Mouse (Mus musculus): Measurements from ENCODE around the gene B3gat3. TPM values are rescaled to one million over a fixed set of nuclear protein-coding genes. Genes with fewer than 3 reads are reported as not detected.

The B3gat3 gene
- total RNA-seq, 2 experiments from 2014 or later, result 56.3 to 66.1 TPM

Small RNA genes within 50 kb of the gene (microRNA-seq; reads per million reads assigned to microRNA genes)
- gene Mir5136, result not detected

Other genes starting within 250 kb of the B3gat3 start
- gene Slc3a2, start 197.0 kb upstream of the B3gat3 start, total RNA-seq (2021), result 100 to 1,000 TPM; 354 to 445 TPM
- 10 to 100 TPM; 52.3 to 71.2 TPM for gene Wdr74, start 184.5 kb upstream of the B3gat3 start, total RNA-seq (2021)
- 1 to 10 TPM in 1 of 2 experiments, under 1 TPM in 1; 0.82 to 1.0 TPM for gene 1700092M07Rik, start 179.7 kb upstream of the B3gat3 start, total RNA-seq (2021)
- 10 to 100 TPM; 83.6 to 92.9 TPM for gene Stx5a, start 179.0 kb upstream of the B3gat3 start, total RNA-seq (2021)
- gene Nxf1, start 163.3 kb upstream of the B3gat3 start, total RNA-seq (2021), result 100 to 1,000 TPM in 1 of 2 experiments, 10 to 100 TPM in 1; 94.7 to 144 TPM
- 100 to 1,000 TPM; 113 to 127 TPM for gene Tmem223, start 149.4 kb upstream of the B3gat3 start, total RNA-seq (2021)
- 10 to 100 TPM; 44.8 to 69.2 TPM for gene Tmem179b, start 145.9 kb upstream of the B3gat3 start, total RNA-seq (2021)
- 10 to 100 TPM; 11.2 to 16.7 TPM for gene Taf6l, start 134.0 kb upstream of the B3gat3 start, total RNA-seq (2021)
- 10 to 100 TPM; 90.5 to 98.5 TPM for gene Polr2g, start 121.8 kb upstream of the B3gat3 start, total RNA-seq (2021)
- 1 to 10 TPM; 2.0 to 2.9 TPM for gene Zbtb3, start 117.8 kb upstream of the B3gat3 start, total RNA-seq (2021)
- gene Ttc9c, start 101.0 kb upstream of the B3gat3 start, total RNA-seq (2021), result 10 to 100 TPM; 31.7 to 32.2 TPM
- gene Hnrnpul2, start 100.4 kb upstream of the B3gat3 start, total RNA-seq (2021), result 10 to 100 TPM; 61.8 to 67.6 TPM
- 1 to 10 TPM in 1 of 2 experiments, not detected in 1; 1.7 TPM for gene AC129217.1, start 90.6 kb upstream of the B3gat3 start, total RNA-seq (2021)
- gene Bscl2, start 82.9 kb upstream of the B3gat3 start, total RNA-seq (2021), result 100 to 1,000 TPM; 132 to 176 TPM
- gene Gng3, start 81.2 kb upstream of the B3gat3 start, total RNA-seq (2021), result 1 to 10 TPM; 5.2 to 5.4 TPM
- 1 to 10 TPM; 4.2 to 4.5 TPM for gene Lrrn4cl, start 69.6 kb upstream of the B3gat3 start, total RNA-seq (2021)
- 100 to 1,000 TPM; 177 to 218 TPM for gene Ubxn1, start 48.9 kb upstream of the B3gat3 start, total RNA-seq (2021)
- gene Uqcc3, start 39.5 kb upstream of the B3gat3 start, total RNA-seq (2021), result 10 to 100 TPM; 49.9 to 79.8 TPM
- gene Lbhd1, start 36.6 kb upstream of the B3gat3 start, total RNA-seq (2021), result 10 to 100 TPM in 1 of 2 experiments, 1 to 10 TPM in 1; 5.3 to 17.6 TPM
- not detected for gene Gm49403, start 36.4 kb upstream of the B3gat3 start, total RNA-seq (2021)
- gene 1810009A15Rik, start 31.5 kb upstream of the B3gat3 start, total RNA-seq (2021), result 10 to 100 TPM; 49.6 to 50.3 TPM
- 1 to 10 TPM; 1.0 to 4.2 TPM for gene Gm49416, start 31.4 kb upstream of the B3gat3 start, total RNA-seq (2021)
- 10 to 100 TPM; 23.7 to 25.8 TPM for gene Ints5, start 27.4 kb upstream of the B3gat3 start, total RNA-seq (2021)
- 100 to 1,000 TPM; 190 to 201 TPM for gene Ganab, start 22.3 kb upstream of the B3gat3 start, total RNA-seq (2021)
- gene Rom1, start 9.0 kb downstream of the B3gat3 start, total RNA-seq (2021), result 10 to 100 TPM; 38.7 to 61.5 TPM
- 10 to 100 TPM; 46.9 to 59.1 TPM for gene Eml3, start 9.2 kb downstream of the B3gat3 start, total RNA-seq (2021)
- 10 to 100 TPM; 88.0 to 88.6 TPM for gene Mta2, start 21.5 kb downstream of the B3gat3 start, total RNA-seq (2021)
- 10 to 100 TPM; 20.7 to 24.4 TPM for gene Tut1, start 33.5 kb downstream of the B3gat3 start, total RNA-seq (2021)
- 100 to 1,000 TPM; 331 to 363 TPM for gene Eef1g, start 46.7 kb downstream of the B3gat3 start, total RNA-seq (2021)
- gene Ahnak, start 68.9 kb downstream of the B3gat3 start, total RNA-seq (2021), result 100 to 1,000 TPM; 114 to 197 TPM
- gene Scgb1a1, start 167.6 kb downstream of the B3gat3 start, total RNA-seq (2021), result not detected
- gene Asrgl1, start 215.3 kb downstream of the B3gat3 start, total RNA-seq (2021), result 10 to 100 TPM; 10.7 to 11.7 TPM

Data from adrenal gland, postnatal 36 days (tissue).